Mouse (Mus musculus) ES-Bruce4 (cell line): ENCODE data around the gene Slc43a2.

Experiments
- CTCF ChIP-seq: IDR thresholded peaks from one replicate; pipeline ENCODE4 v1.8.1; 2011; ENCODE audit warnings: low read depth, low read length
- EP300 ChIP-seq: IDR thresholded peaks from 2 replicates; pipeline ENCODE4 v1.6.1; 2011; ENCODE audit warnings: low read depth, low read length; ENCODE audit not compliant: insufficient read depth
- POLR2A ChIP-seq: IDR thresholded peaks from one replicate; pipeline ENCODE4 v1.8.1; 2011; ENCODE audit warnings: low read length; ENCODE audit not compliant: insufficient read depth

DNA sequence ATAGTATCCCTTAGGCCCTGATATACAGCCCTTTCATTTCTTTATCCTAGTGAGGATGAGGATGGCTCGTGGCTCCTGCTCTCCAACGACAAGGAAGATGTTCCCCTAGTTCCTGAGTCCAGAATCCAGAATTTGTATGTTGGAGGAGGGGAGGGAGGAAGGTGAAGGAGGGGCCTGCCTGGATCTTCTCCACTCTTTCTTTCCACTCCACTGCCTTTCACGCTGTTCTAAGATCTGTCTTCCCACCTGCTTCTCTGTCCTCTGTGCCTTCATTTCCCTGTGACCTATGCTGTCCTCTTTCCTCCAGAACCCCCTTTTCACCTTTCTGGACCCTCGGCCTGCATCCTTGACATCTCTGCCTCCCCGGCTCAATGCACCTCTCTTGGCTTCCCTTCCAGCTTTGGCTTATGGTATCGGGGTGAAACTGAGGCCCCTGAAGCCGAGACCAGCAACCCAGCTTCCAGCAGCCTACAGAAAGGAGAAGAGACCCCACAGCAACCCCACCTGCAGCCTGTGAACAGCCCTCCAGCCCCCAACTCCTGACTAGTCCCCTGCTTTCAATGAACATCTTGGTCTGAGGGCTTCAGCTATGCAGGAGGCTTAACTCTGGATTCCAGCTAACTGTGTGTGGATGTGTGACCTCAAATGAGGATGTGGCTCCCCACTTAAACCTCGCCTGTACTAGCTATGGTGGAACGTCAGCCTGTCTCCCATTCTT lies 19.0 kb upstream of the Slc43a2 start:
- TF ChIP-seq POLR2A (no peak), CTCF (no peak), EP300 (no peak)
